Mouse (Mus musculus): ENCODE measurements around the gene Tnfsfm13. TPM values are rescaled to one million over a fixed set of nuclear protein-coding genes. Genes with fewer than 3 reads are reported as not detected.
A peak's percentile ranks its signal among the peaks of the same experiment; 100 is the strongest.

Gene Tnfsfm13
- polyA plus RNA-seq, 1 experiment from 2014 or later, result 0.82 TPM

- Histone ChIP-seq H3K27me3 (ENCODE audit: insufficient read depth, poor library complexity, severe bottlenecking) (peaks cover 15% of the 10 kb centered on the region; the same call in 1 of the 2 replicates), H3K4me1 (replicated peaks) (peaks cover 50% of the 10 kb centered on the region), H3K9me3 (no peaks in the 10 kb centered on the region), H3K4me3 (no peak overlapping the region), H3K27ac (peak overlapping the region; percentile 41), H3K36me3 (peaks cover 14% of the 10 kb centered on the region)
- WGBS, result 86% methylated on average over 12 of the region's 12 CpGs
- no peak for DNase-seq (ENCODE audit: low spot score)
Measured at GRCm38 (mm10) chr11:69684128-69684745, 11.7 kb downstream of the Tnfsfm13 start.

GRCm38 (mm10) chr11:69683576-69683975 is 12.3 kb downstream of the Tnfsfm13 start:
- no peaks in the 10 kb centered on the region for H3K9me3 ChIP-seq
- H3K36me3 ChIP-seq, result peaks cover 21% of the 10 kb centered on the region
- H3K4me1 ChIP-seq (replicated peaks), result peaks cover 50% of the 10 kb centered on the region
- H3K27me3 ChIP-seq (ENCODE audit: insufficient read depth, poor library complexity, severe bottlenecking), result peaks cover 15% of the 10 kb centered on the region; the same call in 1 of the 2 replicates
- H3K27ac ChIP-seq, result peak overlapping the region; percentile 84; the same call in 1 of the 2 replicates
- WGBS, result 79% methylated on average over 7 of the region's 7 CpGs
- H3K4me3 ChIP-seq, result no peak overlapping the region
- DNase-seq (ENCODE audit: low spot score), result no peak

- peak; percentile 90 for DNase-seq (ENCODE audit: low spot score)
- Histone ChIP-seq H3K4me1 (replicated peaks) (peaks cover 50% of the 10 kb centered on the region), H3K4me3 (peak overlapping the region; percentile 82), H3K36me3 (peaks cover 26% of the 10 kb centered on the region), H3K9me3 (no peaks in the 10 kb centered on the region), H3K27ac (peak overlapping the region; percentile 84), H3K27me3 (ENCODE audit: insufficient read depth, poor library complexity, severe bottlenecking) (peaks cover 15% of the 10 kb centered on the region; the same call in 1 of the 2 replicates)
- WGBS, result 28% methylated on average over 12 of the region's 12 CpGs
Measured at GRCm38 (mm10) chr11:69682840-69683533, 12.9 kb downstream of the Tnfsfm13 start.

- H3K9me3 ChIP-seq, result no peaks in the 10 kb centered on the region
- peak overlapping the region; percentile 82 for H3K4me3 ChIP-seq
- peaks cover 50% of the 10 kb centered on the region for H3K4me1 ChIP-seq (replicated peaks)
- WGBS, result 29% methylated on average over 24 of the region's 24 CpGs
- H3K36me3 ChIP-seq, result peaks cover 33% of the 10 kb centered on the region
- DNase-seq (ENCODE audit: low spot score), result no peak
- H3K27ac ChIP-seq, result peak overlapping the region; percentile 93
- peaks cover 14% of the 10 kb centered on the region; the same call in 1 of the 2 replicates for H3K27me3 ChIP-seq (ENCODE audit: insufficient read depth, poor library complexity, severe bottlenecking)
Measured at GRCm38 (mm10) chr11:69682209-69682839, 13.6 kb downstream of the Tnfsfm13 start.

GRCm38 (mm10) chr11:69681314-69682208 is 14.3 kb downstream of the Tnfsfm13 start, which contains the start of gene Senp3:
Gene Senp3 (minus strand): TSS chr11:69682084.
- Histone ChIP-seq H3K4me3 (peak within 1 kb of the TSS; percentile 82), H3K36me3 (peaks cover 41% of the 10 kb centered on the region), H3K4me1 (replicated peaks) (peaks cover 45% of the 10 kb centered on the region), H3K27ac (peak within 1 kb of the TSS; percentile 93), H3K9me3 (no peaks in the 10 kb centered on the region), H3K27me3 (ENCODE audit: insufficient read depth, poor library complexity, severe bottlenecking) (peaks cover 7% of the 10 kb centered on the region; the same call in 1 of the 2 replicates)
- WGBS, result under 1% methylated on average over 80 of the region's 80 CpGs
- peak; percentile 98 for DNase-seq (ENCODE audit: low spot score)

GRCm38 (mm10) chr11:69680136-69680855 is 15.6 kb downstream of the Tnfsfm13 start:
- Histone ChIP-seq H3K27me3 (ENCODE audit: insufficient read depth, poor library complexity, severe bottlenecking) (peaks cover 7% of the 10 kb centered on the region; the same call in 1 of the 2 replicates), H3K9me3 (no peaks in the 10 kb centered on the region), H3K27ac (no peak overlapping the region; the same call in 1 of the 2 replicates), H3K4me3 (peak overlapping the region; percentile 82), H3K36me3 (peaks cover 53% of the 10 kb centered on the region), H3K4me1 (replicated peaks) (peaks cover 38% of the 10 kb centered on the region)
- 91% methylated on average over 30 of the region's 30 CpGs for WGBS
- DNase-seq (ENCODE audit: low spot score), result no peak

- DNase-seq (ENCODE audit: low spot score), result no peak
- 97% methylated on average over 2 of the region's 2 CpGs for WGBS
Measured at GRCm38 (mm10) chr11:69679144-69679543, 16.8 kb downstream of the Tnfsfm13 start.

GRCm38 (mm10) chr11:69672211-69672706 is 23.6 kb downstream of the Tnfsfm13 start, which contains the start of gene Eif4a1:
Gene Eif4a1 (minus strand): TSS chr11:69672423.
- Histone ChIP-seq H3K36me3 (peaks cover 89% of the 10 kb centered on the region), H3K4me1 (replicated peaks) (peaks cover 26% of the 10 kb centered on the region), H3K9me3 (no peaks in the 10 kb centered on the region), H3K27me3 (ENCODE audit: insufficient read depth, poor library complexity, severe bottlenecking) (no peaks in the 10 kb centered on the region), H3K27ac (peak within 1 kb of the TSS; percentile 98), H3K4me3 (peak within 1 kb of the TSS; percentile 100)
- peak; percentile 100 for DNase-seq (ENCODE audit: low spot score)
- under 1% methylated on average over 36 of the region's 36 CpGs for whole genome bisulfite sequencing

More at GRCm38 (mm10) chr11:69679144-69679543, 16.8 kb downstream of the Tnfsfm13 start:
- Histone ChIP-seq H3K4me3 (no peak overlapping the region), H3K4me1 (replicated peaks) (peaks cover 38% of the 10 kb centered on the region), H3K9me3 (no peaks in the 10 kb centered on the region), H3K27me3 (ENCODE audit: insufficient read depth, poor library complexity, severe bottlenecking) (no peaks in the 10 kb centered on the region; the same call in 1 of the 2 replicates), H3K27ac (no peak overlapping the region), H3K36me3 (peaks cover 65% of the 10 kb centered on the region)

- Histone ChIP-seq H3K36me3 (peaks cover 88% of the 10 kb centered on the region), H3K27ac (peak overlapping the region; percentile 98), H3K4me1 (replicated peaks) (peaks cover 26% of the 10 kb centered on the region), H3K9me3 (no peaks in the 10 kb centered on the region), H3K27me3 (ENCODE audit: insufficient read depth, poor library complexity, severe bottlenecking) (no peaks in the 10 kb centered on the region), H3K4me3 (peak overlapping the region; percentile 100)
- no peak for DNase-seq (ENCODE audit: low spot score)
- WGBS, result under 1% methylated on average over 43 of the region's 43 CpGs
Measured at GRCm38 (mm10) chr11:69671726-69672124, 24.2 kb downstream of the Tnfsfm13 start.

- peaks cover 26% of the 10 kb centered on the region for H3K4me1 ChIP-seq (replicated peaks)
- H3K27ac ChIP-seq, result peak overlapping the region; percentile 98
- H3K36me3 ChIP-seq, result peaks cover 88% of the 10 kb centered on the region
- WGBS, result 1% methylated on average over 61 of the region's 61 CpGs
- DNase-seq (ENCODE audit: low spot score), result peak; percentile 93
- H3K9me3 ChIP-seq, result no peaks in the 10 kb centered on the region
- H3K4me3 ChIP-seq, result peak overlapping the region; percentile 100
- H3K27me3 ChIP-seq (ENCODE audit: insufficient read depth, poor library complexity, severe bottlenecking), result no peaks in the 10 kb centered on the region
Measured at GRCm38 (mm10) chr11:69670786-69671725, 24.8 kb downstream of the Tnfsfm13 start.

- 89% methylated on average over 3 of the region's 3 CpGs for WGBS
- no peak overlapping the region for H3K27ac ChIP-seq
- DNase-seq (ENCODE audit: low spot score), result no peak
- peaks cover 39% of the 10 kb centered on the region for H3K4me1 ChIP-seq (replicated peaks)
- H3K9me3 ChIP-seq, result no peaks in the 10 kb centered on the region
- H3K4me3 ChIP-seq, result no peak overlapping the region
- no peaks in the 10 kb centered on the region for H3K27me3 ChIP-seq (ENCODE audit: insufficient read depth, poor library complexity, severe bottlenecking)
- peaks cover 81% of the 10 kb centered on the region for H3K36me3 ChIP-seq
Measured at GRCm38 (mm10) chr11:69666665-69667005, 29.3 kb downstream of the Tnfsfm13 start.

Data from hindbrain, embryonic 10.5 days (tissue).